Mouse (Mus musculus): ENCODE measurements at regions not wholly inside any gene's neighbourhood (a gene's known extent, or its start where the extent isn't known, plus 50 kb on each side); places are given as distances from the start of the nearest gene placed in this dataset.

DNA sequence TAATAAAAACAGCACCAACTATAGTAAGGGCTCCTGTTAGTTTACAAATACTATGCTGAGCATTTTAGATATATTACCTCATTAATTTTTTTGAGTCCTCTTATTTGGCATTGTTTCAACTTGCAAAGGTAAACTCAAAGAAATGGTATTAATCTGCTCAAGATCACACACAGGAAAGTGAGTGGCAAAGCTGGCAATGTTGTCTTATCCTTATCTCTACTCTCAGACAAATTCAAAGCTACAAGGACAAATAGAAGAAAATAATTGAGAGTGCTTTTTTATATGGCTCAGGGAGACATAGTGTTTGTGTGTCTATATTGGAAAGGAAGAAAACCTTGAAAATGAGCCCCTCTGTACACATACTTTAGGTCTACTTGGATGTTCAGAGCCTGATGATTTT is 411.9 kb upstream of the Mgat4c start:
- no peaks in the 10 kb centered on the region for H3K27me3 ChIP-seq
- no peaks in the 10 kb centered on the region for H3K4me1 ChIP-seq
- no peaks in the 10 kb centered on the region for H3K9me3 ChIP-seq
- no peak overlapping the region for H3K4me3 ChIP-seq (replicated peaks)
- H3K9ac ChIP-seq: no peak overlapping the region
- no peak overlapping the region for H3K4me2 ChIP-seq
- ATAC-seq (ENCODE audit: low FRiP score): no peak
- no peaks in the 10 kb centered on the region for H3K36me3 ChIP-seq (replicated peaks)
- H3K27ac ChIP-seq: no peak overlapping the region

DNA sequence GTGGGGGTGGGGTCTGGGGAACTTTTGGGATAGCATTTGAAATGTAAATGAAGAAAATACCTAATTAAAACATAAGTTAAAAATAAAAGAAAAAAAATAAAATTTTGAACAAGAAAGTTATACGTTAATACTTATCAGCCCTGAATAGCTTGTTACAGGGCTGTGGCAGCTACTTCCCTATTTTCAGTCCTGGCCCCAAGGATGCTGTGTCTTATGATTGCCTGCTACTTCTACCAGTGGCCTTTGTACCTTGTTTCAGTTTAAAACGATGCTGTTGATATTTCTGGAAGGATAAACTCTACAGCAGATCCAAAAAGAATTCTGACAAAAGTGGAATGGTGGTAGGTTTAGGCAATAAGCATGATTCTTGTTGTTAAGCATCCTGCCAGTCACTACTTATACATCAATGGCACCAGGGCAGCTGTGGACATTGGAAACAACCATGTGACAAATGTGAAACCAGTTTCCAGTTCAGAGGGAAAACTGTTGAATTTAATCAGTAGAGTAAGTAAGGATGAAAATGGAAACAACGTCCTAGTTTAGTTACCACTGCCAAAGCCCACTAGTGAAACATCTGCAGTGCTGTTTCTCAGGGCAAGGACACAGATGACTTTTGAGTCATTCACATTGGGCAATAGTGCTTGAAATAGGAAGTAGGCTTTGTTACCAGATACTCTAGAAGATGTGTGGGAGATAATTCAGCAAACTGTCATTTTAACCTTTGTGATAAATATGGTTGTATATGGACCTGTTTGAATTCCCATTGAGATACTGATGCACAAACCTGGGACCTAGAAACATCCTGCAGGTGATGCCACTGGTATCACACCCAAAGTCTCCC is 409.6 kb upstream of the Mgat4c start:
- H3K27me3 ChIP-seq: no peaks in the 10 kb centered on the region
- H3K4me1 ChIP-seq: no peaks in the 10 kb centered on the region
- H3K36me3 ChIP-seq (replicated peaks): no peaks in the 10 kb centered on the region
- H3K9ac ChIP-seq: no peak overlapping the region
- H3K9me3 ChIP-seq: no peaks in the 10 kb centered on the region
- 81% methylated on average over 3 of the region's 3 CpGs for WGBS
- H3K4me2 ChIP-seq: no peak overlapping the region
- no peak overlapping the region for H3K4me3 ChIP-seq (replicated peaks)
- ATAC-seq (ENCODE audit: low FRiP score): no peak
- H3K27ac ChIP-seq: no peak overlapping the region

DNA sequence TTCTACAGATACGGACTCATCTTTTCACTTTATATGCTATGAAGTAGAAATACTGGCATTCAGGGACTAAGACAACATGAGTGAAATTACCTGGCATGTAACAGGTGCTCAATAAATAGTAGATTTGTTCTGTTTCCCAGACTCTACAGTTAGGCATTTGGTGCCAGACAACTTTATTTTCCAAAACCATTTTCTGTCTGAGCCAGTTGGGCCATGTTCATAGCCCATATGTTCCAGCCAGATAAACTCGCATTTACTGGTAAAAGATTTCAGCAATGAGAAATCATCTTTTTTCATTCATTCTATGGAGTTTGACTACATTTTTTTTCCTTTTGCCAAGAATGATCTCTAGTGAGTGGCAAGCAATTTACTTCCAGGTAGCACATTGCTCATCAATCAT is 393.2 kb upstream of the Mgat4c start:
- no peaks in the 10 kb centered on the region for H3K4me1 ChIP-seq
- H3K4me3 ChIP-seq (replicated peaks): no peak overlapping the region
- ATAC-seq (ENCODE audit: low FRiP score): no peak
- WGBS: 91% methylated on average over 2 of the region's 2 CpGs
- no peaks in the 10 kb centered on the region for H3K9me3 ChIP-seq
- H3K9ac ChIP-seq: no peak overlapping the region
- H3K27ac ChIP-seq: no peak overlapping the region
- H3K36me3 ChIP-seq (replicated peaks): no peaks in the 10 kb centered on the region
- no peak overlapping the region for H3K4me2 ChIP-seq
- H3K27me3 ChIP-seq: no peaks in the 10 kb centered on the region

- Histone ChIP-seq H3K4me2 (no peak overlapping the region), H3K9me3 (no peaks in the 10 kb centered on the region), H3K4me3 (replicated peaks) (no peak overlapping the region), H3K36me3 (replicated peaks) (no peaks in the 10 kb centered on the region), H3K27ac (no peak overlapping the region), H3K27me3 (no peaks in the 10 kb centered on the region), H3K4me1 (0 out of 2 replicates have a peak, but pooled peaks cover 2% of the 10 kb centered on the region), H3K9ac (no peak overlapping the region)
- 17% methylated on average over 2 of the region's 2 CpGs for WGBS
- ATAC-seq (ENCODE audit: low FRiP score): peak; percentile 90; the same call in 1 of the 2 replicates
These were observed 379.0 kb upstream of the Mgat4c start for GRCm38 (mm10) chr10:101302138-101302780.

GRCm38 (mm10) chr10:101304075-101304474 is 377.2 kb upstream of the Mgat4c start:
- H3K27ac ChIP-seq: no peak overlapping the region
- H3K4me1 ChIP-seq: 0 out of 2 replicates have a peak, but pooled peaks cover 2% of the 10 kb centered on the region
- ATAC-seq (ENCODE audit: low FRiP score): no peak

GRCm38 (mm10) chr10:101316659-101317338 is 364.5 kb upstream of the Mgat4c start:
- 82% methylated on average over 3 of the region's 3 CpGs for WGBS
- no peaks in the 10 kb centered on the region for H3K4me1 ChIP-seq
- H3K27me3 ChIP-seq: no peaks in the 10 kb centered on the region
- H3K4me3 ChIP-seq (replicated peaks): no peak overlapping the region
- no peak for ATAC-seq (ENCODE audit: low FRiP score)
- no peak overlapping the region for H3K4me2 ChIP-seq
- no peaks in the 10 kb centered on the region for H3K36me3 ChIP-seq (replicated peaks)
- H3K9ac ChIP-seq: no peak overlapping the region
- no peak overlapping the region for H3K27ac ChIP-seq
- no peaks in the 10 kb centered on the region for H3K9me3 ChIP-seq

More at GRCm38 (mm10) chr10:101304075-101304474, 377.2 kb upstream of the Mgat4c start:
- Histone ChIP-seq H3K9ac (no peak overlapping the region), H3K36me3 (replicated peaks) (no peaks in the 10 kb centered on the region), H3K27me3 (no peaks in the 10 kb centered on the region), H3K4me3 (replicated peaks) (no peak overlapping the region), H3K4me2 (no peak overlapping the region), H3K9me3 (no peaks in the 10 kb centered on the region)

DNA sequence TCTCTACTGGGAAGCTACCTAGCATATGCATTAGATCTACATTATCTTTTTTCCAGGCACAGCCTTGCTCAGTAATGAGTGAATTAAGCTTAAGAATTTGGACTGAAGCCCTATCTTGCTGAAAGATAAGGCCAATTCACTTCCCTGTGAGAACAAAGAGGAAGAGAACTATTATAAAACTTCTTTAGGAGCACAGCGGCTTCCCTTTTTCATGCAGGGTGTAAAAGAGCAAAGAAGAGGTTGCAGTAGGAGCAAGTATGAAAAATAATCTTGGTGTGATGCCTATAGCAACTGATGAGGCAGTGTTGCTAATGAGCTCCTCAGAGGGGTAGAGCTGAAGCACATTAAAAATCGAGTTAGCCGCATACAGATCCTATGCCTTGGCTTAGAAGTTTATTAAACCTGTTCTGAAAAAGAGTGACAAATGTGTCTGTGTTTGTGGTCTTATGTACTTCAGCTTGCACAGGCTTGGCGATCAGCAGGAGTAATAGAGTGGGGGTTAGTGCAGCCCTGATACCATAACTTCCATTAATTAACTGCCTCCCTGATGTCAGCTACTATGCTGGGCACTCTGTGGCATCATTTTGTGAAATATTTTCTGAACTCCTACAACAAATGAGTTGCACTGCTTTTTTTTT is 360.1 kb upstream of the Mgat4c start:
- Histone ChIP-seq H3K27me3 (no peaks in the 10 kb centered on the region), H3K4me3 (replicated peaks) (no peak overlapping the region), H3K27ac (no peak overlapping the region), H3K36me3 (replicated peaks) (no peaks in the 10 kb centered on the region), H3K9me3 (no peaks in the 10 kb centered on the region), H3K9ac (no peak overlapping the region), H3K4me2 (no peak overlapping the region), H3K4me1 (no peaks in the 10 kb centered on the region)
- WGBS: 64% methylated on average over 4 of the region's 4 CpGs
- ATAC-seq (ENCODE audit: low FRiP score): peak; percentile 71

GRCm38 (mm10) chr10:101324537-101324936 is 356.8 kb upstream of the Mgat4c start:
- H3K36me3 ChIP-seq (replicated peaks): no peaks in the 10 kb centered on the region
- no peaks in the 10 kb centered on the region for H3K4me1 ChIP-seq
- H3K27me3 ChIP-seq: no peaks in the 10 kb centered on the region
- H3K4me3 ChIP-seq (replicated peaks): no peak overlapping the region
- H3K4me2 ChIP-seq: no peak overlapping the region
- 93% methylated on average over 1 of the region's 1 CpGs for WGBS
- H3K9me3 ChIP-seq: no peaks in the 10 kb centered on the region
- no peak overlapping the region for H3K27ac ChIP-seq
- no peak overlapping the region for H3K9ac ChIP-seq
- no peak for ATAC-seq (ENCODE audit: low FRiP score)

- Histone ChIP-seq H3K9me3 (no peaks in the 10 kb centered on the region), H3K4me2 (no peak overlapping the region), H3K4me3 (replicated peaks) (no peak overlapping the region), H3K27me3 (no peaks in the 10 kb centered on the region), H3K4me1 (no peaks in the 10 kb centered on the region), H3K9ac (no peak overlapping the region), H3K36me3 (replicated peaks) (no peaks in the 10 kb centered on the region), H3K27ac (no peak overlapping the region)
- 94% methylated on average over 1 of the region's 1 CpGs for WGBS
- ATAC-seq (ENCODE audit: low FRiP score): no peak
These were observed 352.7 kb upstream of the Mgat4c start for GRCm38 (mm10) chr10:101328545-101328944.

DNA sequence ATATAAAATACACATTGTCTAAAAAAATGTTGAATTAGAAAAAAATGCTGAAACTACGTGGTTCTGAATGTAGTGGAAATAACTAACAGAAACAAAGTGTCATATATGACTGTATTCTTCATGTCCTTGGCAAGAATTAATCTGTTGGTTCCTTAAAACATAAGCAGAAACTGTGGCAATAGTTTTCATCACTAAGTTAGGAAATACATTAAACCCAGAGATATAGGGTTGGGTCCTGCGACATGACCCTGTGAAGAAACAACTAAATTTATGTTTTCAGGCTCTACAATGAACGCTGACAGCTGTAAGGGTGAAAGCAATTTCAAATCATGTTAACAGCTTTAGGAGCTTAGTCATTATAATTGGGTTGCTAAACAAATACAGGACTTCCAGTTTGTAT is 351.2 kb upstream of the Mgat4c start:
- no peak overlapping the region for H3K9ac ChIP-seq
- ATAC-seq (ENCODE audit: low FRiP score): no peak

DNA sequence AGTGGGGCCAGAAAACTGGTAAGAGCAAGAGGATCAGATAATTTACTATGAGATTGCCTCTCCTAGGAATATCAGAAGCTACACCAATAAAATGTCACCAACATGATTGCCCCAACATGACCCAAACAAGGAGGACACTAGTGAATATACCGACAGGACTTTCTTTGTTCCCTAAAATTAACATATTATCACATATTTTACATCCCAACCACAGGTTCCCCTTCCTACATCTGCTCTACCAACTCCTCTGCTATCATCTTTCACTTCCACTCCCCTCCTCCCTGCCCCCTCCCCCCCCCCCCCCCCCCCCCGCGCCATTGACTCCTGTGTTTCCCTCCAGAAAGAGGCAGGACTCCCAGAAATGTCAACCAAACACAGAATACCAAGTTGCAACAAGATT is 346.2 kb upstream of the Mgat4c start:
- WGBS: 55% methylated on average over 2 of the region's 3 CpGs

More for the DNA sequence above, 351.2 kb upstream of the Mgat4c start:
- no peak overlapping the region for H3K4me3 ChIP-seq (replicated peaks)
- no peaks in the 10 kb centered on the region for H3K9me3 ChIP-seq
- WGBS: 81% methylated on average over 3 of the region's 3 CpGs
- H3K27me3 ChIP-seq: no peaks in the 10 kb centered on the region
- no peaks in the 10 kb centered on the region for H3K4me1 ChIP-seq
- H3K36me3 ChIP-seq (replicated peaks): no peaks in the 10 kb centered on the region
- no peak overlapping the region for H3K4me2 ChIP-seq
- H3K27ac ChIP-seq: no peak overlapping the region

DNA sequence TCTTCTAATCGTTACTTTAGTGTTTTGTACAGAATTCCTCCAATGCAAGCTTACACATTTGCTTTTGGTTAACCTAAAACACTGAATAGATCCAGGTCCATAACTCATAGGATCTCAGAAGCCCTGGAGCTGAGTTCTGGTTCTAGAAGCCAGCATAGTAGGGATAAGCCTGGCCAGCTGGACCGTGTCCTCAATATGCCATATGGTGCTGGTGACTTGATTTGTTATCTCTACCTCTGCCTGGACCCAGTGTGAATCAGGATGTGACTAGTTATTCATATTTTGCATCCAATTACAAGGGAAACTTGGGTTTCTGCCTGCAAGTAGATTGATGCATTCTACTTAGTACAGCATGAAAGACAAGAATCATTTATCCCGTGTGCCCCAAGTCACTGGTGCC is 341.7 kb upstream of the Mgat4c start:
- Histone ChIP-seq H3K4me1 (no peaks in the 10 kb centered on the region), H3K4me2 (no peak overlapping the region), H3K27ac (no peak overlapping the region), H3K27me3 (no peaks in the 10 kb centered on the region), H3K9me3 (no peaks in the 10 kb centered on the region), H3K36me3 (replicated peaks) (no peaks in the 10 kb centered on the region), H3K4me3 (replicated peaks) (no peak overlapping the region), H3K9ac (no peak overlapping the region)
- 87% methylated on average over 3 of the region's 3 CpGs for WGBS
- no peak for ATAC-seq (ENCODE audit: low FRiP score)

More for the DNA sequence above, 346.2 kb upstream of the Mgat4c start:
- Histone ChIP-seq H3K9ac (no peak overlapping the region), H3K4me1 (no peaks in the 10 kb centered on the region), H3K27ac (no peak overlapping the region), H3K4me3 (replicated peaks) (no peak overlapping the region), H3K27me3 (no peaks in the 10 kb centered on the region), H3K36me3 (replicated peaks) (no peaks in the 10 kb centered on the region), H3K9me3 (no peaks in the 10 kb centered on the region), H3K4me2 (no peak overlapping the region)
- ATAC-seq (ENCODE audit: low FRiP score): no peak

Data from forebrain, embryonic 12.5 days (tissue).